Mouse (Mus musculus) embryonic facial prominence, embryonic 14.5 days (tissue): ENCODE results near the gene Gpr152. TPM values are rescaled to one million over a fixed set of nuclear protein-coding genes. Genes with fewer than 3 reads are reported as not detected.

Experiments used
- ATAC-seq: fragments of 200-750 bp; cut with Nextera tagmentation; 2 replicates; pipeline ENCODE4 v1.8.0; 2017; ENCODE audit warnings: low read depth, moderate number of reproducible peaks, moderate TSS enrichment
- DNase-seq: peaks from one replicate; pipeline ENCODE4 v3.0.0-alpha.2; 2015; ENCODE audit warnings: low spot score
- H3K27ac ChIP-seq: fragments of 300-500 bp; sonication (generic); replicated peaks from 2 replicates; pipeline ENCODE4 v1.5.1; 2014; ENCODE audit warnings: low read depth, mild to moderate bottlenecking, low read length, moderate library complexity
- H3K27me3 ChIP-seq: fragments of 300-500 bp; sonication (generic); replicated peaks from 2 replicates; pipeline ENCODE4 v1.6.1; 2014; ENCODE audit warnings: low read length; ENCODE audit not compliant: control insufficient read depth, insufficient read depth
- H3K36me3 ChIP-seq: fragments of 300-500 bp; sonication (generic); 2 replicates; pipeline ENCODE4 v1.6.1; 2014; ENCODE audit warnings: low read length, mixed read lengths; ENCODE audit not compliant: control insufficient read depth, insufficient read depth
- H3K4me1 ChIP-seq: fragments of 300-500 bp; sonication (generic); 2 replicates; pipeline ENCODE4 v1.6.1; 2014; ENCODE audit warnings: antibody characterized with exemption, low read length; ENCODE audit not compliant: control insufficient read depth, insufficient read depth
- H3K4me2 ChIP-seq: fragments of 300-500 bp; sonication (generic); 2 replicates; pipeline ENCODE4 v1.6.1; 2014; ENCODE audit warnings: low read depth, mild to moderate bottlenecking, low read length, moderate library complexity, mixed read lengths
- H3K4me3 ChIP-seq: fragments of 300-500 bp; sonication (generic); 2 replicates; pipeline ENCODE4 v1.5.1; 2014; ENCODE audit warnings: low read depth, mild to moderate bottlenecking, low read length
- H3K9ac ChIP-seq: fragments of 300-500 bp; sonication (generic); 2 replicates; pipeline ENCODE4 v1.6.1; 2014; ENCODE audit warnings: low read depth, mild to moderate bottlenecking, low read length, moderate library complexity, mixed read lengths
- H3K9me3 ChIP-seq: fragments of 300-500 bp; sonication (generic); 2 replicates; pipeline ENCODE4 v1.6.1; 2016; ENCODE audit warnings: low read length; ENCODE audit not compliant: control insufficient read depth
- WGBS: fragments of 180-500 bp; shearing (Covaris S2); extraction: QIAGEN DNeasy Blood & Tissue Kit; methylation state at CpG from one replicate; pipeline ENCODE4 v1.1.7; 2014; 5-methylcytosine and 5-hydroxymethylcytosine counted together
- polyA plus RNA-seq: library from polyadenylated mRNA; unstranded; fragments of >200 nt; fragmentation: Nextera tagmentation; extraction: Ambion mirVana; gene quantifications from 2 replicates; pipeline ENCODE4 v1.2.1, GENCODE M21; 2014

Gpr152 gene
- polyA plus RNA-seq, 1 experiment from 2014 or later = 0.08 TPM

DNA sequence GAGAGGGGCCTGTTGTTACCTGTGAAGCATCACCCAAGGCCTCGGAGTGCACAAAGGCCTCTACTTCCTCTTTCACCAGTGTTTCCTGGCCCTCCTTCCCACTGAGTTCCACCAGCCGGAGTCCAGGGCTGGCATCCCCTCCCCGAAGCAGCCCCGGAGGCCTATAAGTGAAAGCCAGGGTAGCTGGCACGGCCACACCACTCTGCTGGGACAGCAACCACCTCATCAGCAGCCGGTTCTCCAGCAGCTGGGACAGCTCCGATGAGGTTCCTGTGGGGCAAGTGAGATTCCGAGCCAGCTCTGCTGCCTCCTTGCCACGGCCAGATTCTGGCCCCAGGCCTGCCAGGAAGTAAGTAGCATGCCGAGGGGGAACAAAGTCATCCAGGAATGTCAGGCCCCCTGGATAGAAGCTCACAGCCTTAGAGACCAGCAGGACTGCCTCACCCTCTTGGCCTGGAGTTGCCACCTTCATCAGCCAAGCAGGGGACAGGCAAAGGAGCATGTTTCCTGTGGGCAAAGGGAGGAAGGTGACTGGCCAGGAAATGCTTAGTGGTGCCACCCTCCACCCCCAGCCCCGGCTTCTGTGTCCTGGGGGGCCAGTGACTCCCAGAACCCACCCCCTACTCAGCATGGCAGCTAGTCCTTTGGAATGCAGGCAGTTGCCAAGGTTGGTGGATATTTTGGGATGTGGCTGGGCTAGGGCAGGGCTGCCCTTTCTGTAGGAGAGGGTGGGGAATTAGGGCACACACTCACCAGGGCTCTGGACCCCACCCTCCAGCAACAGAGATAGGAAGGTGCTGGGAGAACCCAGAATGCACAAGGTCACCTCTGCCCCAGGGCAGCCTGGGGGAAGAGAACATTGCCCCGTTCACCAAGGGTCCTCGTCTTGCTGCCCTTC, 32.1 kb downstream of the Gpr152 start:
- Histone ChIP-seq H3K27ac (no peak overlapping the region; the same call in 1 of the 2 replicates), H3K4me2 (no peak overlapping the region), H3K4me1 (peaks cover 16% of the 10 kb centered on the region), H3K27me3 (no peaks in the 10 kb centered on the region), H3K4me3 (no peak overlapping the region), H3K36me3 (no peaks in the 10 kb centered on the region), H3K9ac (0 out of 2 replicates have a peak overlapping the region, but pooled peaks have one; percentile 15), H3K9me3 (no peaks in the 10 kb centered on the region)
- no peak for ATAC-seq
- 44% methylated on average over 12 of the region's 13 CpGs for WGBS
- DNase-seq = no peak

DNA sequence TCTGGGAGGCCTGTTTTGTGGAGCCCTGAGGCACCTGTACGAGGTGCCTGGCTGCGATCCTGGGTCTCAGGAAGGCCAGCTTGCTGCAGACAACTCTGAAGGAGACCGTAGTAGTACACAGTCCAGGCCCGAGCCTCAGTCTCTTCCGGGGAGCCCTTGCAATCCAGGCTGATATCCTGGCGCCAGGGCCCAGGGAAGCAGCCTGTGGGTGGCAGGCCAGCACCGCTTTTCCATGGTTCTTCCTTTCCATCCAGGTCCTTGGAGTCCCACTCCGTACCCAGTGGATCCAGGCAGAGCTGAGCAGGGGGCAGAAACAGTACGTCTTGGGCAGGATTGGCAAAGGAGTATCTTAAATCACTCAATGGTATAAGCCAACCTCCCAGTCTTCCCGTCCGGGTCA, 33.3 kb downstream of the Gpr152 start:
- no peaks in the 10 kb centered on the region for H3K36me3 ChIP-seq
- H3K4me3 ChIP-seq = no peak overlapping the region
- H3K4me2 ChIP-seq = no peak overlapping the region
- no peaks in the 10 kb centered on the region for H3K27me3 ChIP-seq
- 56% methylated on average over 7 of the region's 11 CpGs for whole genome bisulfite sequencing
- no peak overlapping the region for H3K27ac ChIP-seq
- H3K4me1 ChIP-seq = peaks cover 16% of the 10 kb centered on the region
- ATAC-seq (no peak), DNase-seq (no peak)
- peak overlapping the region; percentile 25; the same call in 1 of the 2 replicates for H3K9ac ChIP-seq
- H3K9me3 ChIP-seq = no peaks in the 10 kb centered on the region

DNA sequence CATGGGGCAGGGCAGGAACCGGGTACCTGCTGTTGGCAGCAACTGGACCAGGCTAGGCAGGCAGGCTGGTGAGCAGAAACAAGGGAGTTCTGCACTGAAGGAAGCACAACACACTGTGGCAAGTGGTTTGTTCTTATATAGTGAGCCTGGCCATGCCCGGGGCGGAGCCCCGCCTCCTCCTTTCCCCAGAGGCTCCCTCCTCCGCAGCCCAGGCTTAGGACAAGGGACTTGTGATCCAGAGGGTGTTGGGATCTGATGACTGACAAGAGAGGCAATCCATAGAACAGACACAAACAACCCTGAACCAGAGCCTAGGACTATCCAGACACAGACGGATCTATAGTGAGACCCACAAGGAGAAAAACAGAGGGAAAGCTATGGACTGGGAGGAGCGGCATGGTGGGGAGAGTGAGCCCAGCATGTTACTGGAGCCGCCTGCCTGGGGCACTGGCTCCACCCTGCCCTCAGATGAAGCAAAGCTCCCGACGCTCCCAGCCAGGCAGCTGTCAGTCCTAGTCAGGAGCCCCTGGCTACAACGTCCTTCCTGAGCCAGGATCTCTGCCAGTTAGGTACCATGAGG, 35.9 kb downstream of the Gpr152 start, which contains the start of gene Carns1:
Gene Carns1 (minus strand): TSS at position 112 of the 580 bp plus-strand sequence.
- Histone ChIP-seq H3K27ac (no peak within 1 kb of the TSS), H3K4me3 (no peak within 1 kb of the TSS), H3K4me1 (peaks cover 8% of the 10 kb centered on the region; the same call in 1 of the 2 replicates), H3K4me2 (peak within 1 kb of the TSS; percentile 42), H3K9ac (peak within 1 kb of the TSS; percentile 5; the same call in 1 of the 2 replicates), H3K9me3 (no peaks in the 10 kb centered on the region), H3K27me3 (no peaks in the 10 kb centered on the region), H3K36me3 (no peaks in the 10 kb centered on the region)
- peak; percentile 53 for DNase-seq
- WGBS = 3% methylated on average over 10 of the region's 11 CpGs
- peak; percentile 69 for ATAC-seq

DNA sequence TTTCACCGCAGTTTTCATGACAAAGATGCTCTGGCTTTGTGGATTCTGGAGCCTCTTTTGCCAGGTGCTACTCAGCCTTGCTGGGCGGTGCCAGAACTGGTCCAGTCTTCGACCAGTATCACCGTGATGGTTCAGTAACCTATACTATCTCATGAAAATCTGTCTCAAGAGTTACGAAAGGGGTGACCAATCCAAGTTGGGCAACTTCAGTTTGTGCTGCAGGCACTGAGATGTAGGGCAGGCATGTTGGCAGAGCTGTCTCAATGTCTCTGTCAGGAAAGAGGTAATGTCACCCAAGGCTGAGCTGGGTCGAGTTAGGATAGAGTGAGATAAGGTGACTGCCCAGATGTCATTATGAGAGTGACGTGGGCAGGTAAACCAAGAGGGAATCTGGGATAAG, 40.8 kb downstream of the Gpr152 start:
- ATAC-seq (no peak), DNase-seq (no peak)
- Histone ChIP-seq H3K4me2 (no peak overlapping the region), H3K27ac (no peak overlapping the region), H3K4me1 (peaks cover 8% of the 10 kb centered on the region; the same call in 1 of the 2 replicates), H3K27me3 (no peaks in the 10 kb centered on the region), H3K9ac (no peak overlapping the region), H3K4me3 (no peak overlapping the region), H3K9me3 (no peaks in the 10 kb centered on the region), H3K36me3 (no peaks in the 10 kb centered on the region)
- WGBS = 87% methylated on average over 7 of the region's 7 CpGs

DNA sequence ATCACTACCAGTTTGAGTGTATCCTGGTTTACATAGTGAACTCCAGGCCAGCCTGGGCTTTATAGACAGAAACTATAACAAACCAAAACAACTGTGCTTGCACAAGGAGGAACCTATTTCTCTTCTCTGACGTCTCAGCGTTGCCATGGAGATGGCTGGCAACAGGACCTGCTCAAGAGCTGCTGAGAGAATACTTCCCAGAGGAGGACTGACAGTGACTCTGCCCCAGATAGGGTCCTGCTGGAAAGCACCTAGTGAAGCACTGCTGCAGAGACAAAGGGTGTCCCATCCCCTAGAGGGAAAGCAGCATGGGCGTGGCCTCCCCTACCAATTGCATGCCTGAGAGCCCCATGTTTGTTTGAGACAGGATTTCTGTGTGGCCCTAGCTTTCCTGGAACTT, 42.3 kb downstream of the Gpr152 start:
- Histone ChIP-seq H3K36me3 (no peaks in the 10 kb centered on the region), H3K9me3 (no peaks in the 10 kb centered on the region), H3K4me3 (no peak overlapping the region), H3K4me1 (peaks cover 10% of the 10 kb centered on the region; the same call in 1 of the 2 replicates), H3K4me2 (no peak overlapping the region), H3K9ac (no peak overlapping the region), H3K27ac (no peak overlapping the region), H3K27me3 (no peaks in the 10 kb centered on the region)
- DNase-seq (peak; percentile 76), ATAC-seq (peak; percentile 58; the same call in 1 of the 2 replicates)
- 54% methylated on average over 3 of the region's 3 CpGs for WGBS

DNA sequence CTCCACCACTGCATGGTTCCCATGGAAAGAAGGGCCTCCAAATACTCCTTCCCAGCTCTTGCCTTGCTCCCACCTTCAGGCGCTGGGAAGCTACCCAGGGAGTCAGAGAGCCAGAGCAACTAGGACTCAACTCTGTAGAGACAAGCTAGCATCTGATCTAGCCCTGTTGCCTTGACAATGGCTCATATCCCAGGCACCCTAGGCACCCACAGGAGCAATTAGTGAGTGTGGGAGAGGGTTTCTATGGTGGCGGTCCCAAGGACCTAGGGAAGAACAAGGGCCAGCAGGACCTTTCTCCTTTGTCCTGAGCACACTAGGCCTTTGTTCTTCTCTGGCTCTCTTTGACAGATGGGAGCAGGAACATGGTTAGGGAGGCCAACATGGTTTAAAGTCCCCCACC, 44.1 kb downstream of the Gpr152 start:
- Histone ChIP-seq H3K36me3 (no peaks in the 10 kb centered on the region), H3K27ac (no peak overlapping the region), H3K9me3 (no peaks in the 10 kb centered on the region), H3K4me3 (no peak overlapping the region), H3K4me1 (peaks cover 10% of the 10 kb centered on the region; the same call in 1 of the 2 replicates), H3K27me3 (no peaks in the 10 kb centered on the region), H3K9ac (no peak overlapping the region), H3K4me2 (no peak overlapping the region)
- ATAC-seq (peak; percentile 59; the same call in 1 of the 2 replicates), DNase-seq (no peak)
- WGBS = 62% methylated on average over 2 of the region's 2 CpGs

DNA sequence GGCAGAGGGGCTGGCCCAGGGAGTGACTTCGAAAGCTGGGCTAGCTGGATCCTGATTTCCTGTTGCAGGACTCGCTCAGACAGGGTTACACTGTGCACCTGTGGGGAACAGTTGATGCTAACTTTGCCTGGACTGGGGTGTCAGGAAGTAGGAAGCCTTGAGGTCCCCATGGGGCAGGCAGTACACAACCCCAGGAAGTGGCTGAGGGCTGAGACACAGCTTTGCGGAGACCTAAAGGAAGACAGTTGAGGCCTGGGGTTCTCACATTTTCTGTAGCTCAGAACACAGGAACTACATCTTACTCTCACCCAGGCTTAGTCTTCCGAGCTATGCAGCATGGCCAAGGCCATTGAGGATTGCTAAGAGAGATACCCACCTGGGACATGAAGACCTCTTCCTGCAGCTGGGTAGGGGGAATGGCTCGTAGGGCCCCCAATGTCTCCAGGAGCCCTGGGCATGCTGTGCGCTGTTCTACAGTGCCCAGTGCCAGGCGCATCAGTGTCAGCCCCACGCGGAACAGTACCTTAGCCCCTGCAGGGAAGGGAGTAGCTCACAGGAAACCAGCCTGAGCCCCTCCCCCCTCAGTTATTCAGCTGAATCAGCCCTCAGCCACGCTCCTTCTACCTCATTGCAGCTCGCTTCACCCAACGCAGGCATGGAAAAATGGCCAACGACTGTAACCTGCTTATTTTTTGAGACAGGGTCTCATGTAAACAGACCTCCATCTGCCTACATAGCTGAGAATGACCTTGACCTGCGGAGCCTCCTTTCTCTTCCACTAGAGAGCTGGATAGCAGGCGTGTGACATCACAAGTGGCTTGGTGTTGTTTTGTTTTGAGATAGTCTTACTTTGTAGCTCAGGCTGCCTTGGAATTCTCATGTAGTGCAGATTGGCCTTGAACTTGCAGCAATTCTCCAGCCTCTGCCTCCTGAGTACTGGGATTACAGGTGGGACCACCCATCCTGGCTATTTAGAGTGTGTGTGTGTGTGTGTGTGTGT, 45.7 kb downstream of the Gpr152 start:
- Histone ChIP-seq H3K9me3 (no peaks in the 10 kb centered on the region), H3K36me3 (no peaks in the 10 kb centered on the region), H3K9ac (no peak overlapping the region), H3K4me3 (no peak overlapping the region), H3K4me2 (no peak overlapping the region), H3K27me3 (no peaks in the 10 kb centered on the region), H3K4me1 (peaks cover 10% of the 10 kb centered on the region; the same call in 1 of the 2 replicates), H3K27ac (no peak overlapping the region; the same call in 1 of the 2 replicates)
- 46% methylated on average over 15 of the region's 15 CpGs for WGBS
- ATAC-seq (no peak), DNase-seq (no peak)

DNA sequence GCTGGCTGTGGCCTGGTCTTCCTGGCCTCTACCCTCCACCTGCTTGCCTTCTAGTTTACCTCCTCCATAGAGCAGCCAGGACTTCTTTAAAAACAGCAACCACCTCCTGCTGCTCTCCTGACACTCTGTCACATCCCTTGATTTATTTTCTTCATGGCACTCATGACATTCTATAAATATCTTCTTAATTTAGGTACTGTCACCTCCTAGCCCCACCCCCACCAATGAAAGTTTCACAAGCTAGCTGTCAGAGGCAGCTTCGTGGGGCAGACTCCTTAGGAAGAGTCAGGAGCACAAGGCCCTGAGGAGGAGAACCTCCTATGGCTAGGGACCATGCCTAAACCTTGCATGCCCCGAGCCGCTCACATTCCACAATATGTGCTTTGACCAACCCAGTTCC, 47.7 kb downstream of the Gpr152 start:
- Histone ChIP-seq H3K36me3 (no peaks in the 10 kb centered on the region), H3K27ac (no peak overlapping the region), H3K4me1 (peaks cover 16% of the 10 kb centered on the region), H3K27me3 (no peaks in the 10 kb centered on the region), H3K9ac (no peak overlapping the region), H3K4me2 (no peak overlapping the region), H3K9me3 (no peaks in the 10 kb centered on the region), H3K4me3 (no peak overlapping the region)
- 64% methylated on average over 3 of the region's 3 CpGs for WGBS
- DNase-seq (no peak), ATAC-seq (no peak)
